Mouse (Mus musculus) hindbrain, embryonic 15.5 days (tissue): ENCODE data around the gene Onecut3. TPM values are rescaled to one million over a fixed set of nuclear protein-coding genes. Genes with fewer than 3 reads are reported as not detected.
A peak's percentile ranks its signal among the peaks of the same experiment; 100 is the strongest.

Experiments
- ATAC-seq: fragments of 200-750 bp; cut with Nextera tagmentation; 2 replicates; pipeline ENCODE4 v1.8.0; 2017; ENCODE audit warnings: low read depth, moderate number of reproducible peaks, moderate TSS enrichment; ENCODE audit not compliant: low FRiP score
- H3K27ac ChIP-seq: fragments of 300-500 bp; sonication (generic); replicated peaks from 2 replicates; pipeline ENCODE4 v1.5.1; 2015; ENCODE audit warnings: mild to moderate bottlenecking, inconsistent platforms
- H3K27me3 ChIP-seq: fragments of 300-500 bp; sonication (generic); 2 replicates; pipeline ENCODE4 v1.6.1; 2015; ENCODE audit warnings: control low read depth, inconsistent platforms
- H3K36me3 ChIP-seq: fragments of 300-500 bp; sonication (generic); 2 replicates; pipeline ENCODE4 v1.6.1; 2015; ENCODE audit warnings: control low read depth, inconsistent platforms
- H3K4me1 ChIP-seq: fragments of 300-500 bp; sonication (generic); replicated peaks from 2 replicates; pipeline ENCODE4 v1.6.1; 2015; ENCODE audit warnings: control low read depth, inconsistent platforms
- H3K4me2 ChIP-seq: fragments of 300-500 bp; sonication (generic); 2 replicates; pipeline ENCODE4 v1.6.1; 2015; ENCODE audit warnings: moderate library complexity, mild to moderate bottlenecking, inconsistent platforms
- H3K4me3 ChIP-seq: fragments of 300-500 bp; sonication (generic); 2 replicates; pipeline ENCODE4 v1.5.1; 2015; ENCODE audit warnings: mild to moderate bottlenecking, inconsistent platforms
- H3K9ac ChIP-seq: fragments of 300-500 bp; sonication (generic); 2 replicates; pipeline ENCODE4 v1.6.1; 2015; ENCODE audit warnings: inconsistent platforms
- H3K9me3 ChIP-seq: fragments of 300-500 bp; sonication (generic); 2 replicates; pipeline ENCODE4 v1.6.1; 2016; ENCODE audit warnings: control low read depth, inconsistent platforms
- WGBS: fragments of 180-500 bp; shearing (Covaris S2); methylation state at CpG from one replicate; pipeline ENCODE4 v1.1.7; 2015; 5-methylcytosine and 5-hydroxymethylcytosine counted together
- polyA plus RNA-seq: library from polyadenylated mRNA; unstranded; fragments of >200 nt; fragmentation: Nextera tagmentation; extraction: Ambion mirVana; gene quantifications from 2 replicates; pipeline ENCODE4 v1.2.1, GENCODE M21; 2015

The Onecut3 gene
- polyA plus RNA-seq, 1 experiment from 2014 or later: 1.6 TPM

- WGBS: 0% methylated on average over 11 of the region's 11 CpGs
- no peak overlapping the region for H3K4me2 ChIP-seq
- H3K9me3 ChIP-seq: no peaks in the 10 kb centered on the region
- H3K9ac ChIP-seq: no peak overlapping the region
- ATAC-seq: no peak
- no peak overlapping the region for H3K27ac ChIP-seq
- H3K36me3 ChIP-seq: no peaks in the 10 kb centered on the region
- H3K4me1 ChIP-seq: peaks cover 7% of the 10 kb centered on the region; the same call in 1 of the 2 replicates
- H3K27me3 ChIP-seq: peaks cover 65% of the 10 kb centered on the region
- H3K4me3 ChIP-seq: no peak overlapping the region
These were observed 11.6 kb downstream of the Onecut3 start for GRCm38 (mm10) chr10:80506222-80506621.

- H3K4me2 ChIP-seq: peak overlapping the region; percentile 48
- peaks cover 11% of the 10 kb centered on the region; the same call in 1 of the 2 replicates for H3K4me1 ChIP-seq
- no peaks in the 10 kb centered on the region for H3K9me3 ChIP-seq
- no peaks in the 10 kb centered on the region for H3K36me3 ChIP-seq
- no peak overlapping the region for H3K27ac ChIP-seq
- peaks cover 41% of the 10 kb centered on the region for H3K27me3 ChIP-seq
- peak overlapping the region; percentile 21 for H3K4me3 ChIP-seq
- 8% methylated on average over 20 of the region's 20 CpGs for WGBS
- peak; percentile 65; the same call in 1 of the 2 replicates for ATAC-seq
- no peak overlapping the region for H3K9ac ChIP-seq
These were observed 15.0 kb downstream of the Onecut3 start for GRCm38 (mm10) chr10:80509412-80510272.

- ATAC-seq: no peak
- Histone ChIP-seq H3K27me3 (peaks cover 37% of the 10 kb centered on the region), H3K9me3 (no peaks in the 10 kb centered on the region), H3K4me1 (peaks cover 11% of the 10 kb centered on the region; the same call in 1 of the 2 replicates), H3K9ac (no peak overlapping the region), H3K27ac (no peak overlapping the region), H3K36me3 (no peaks in the 10 kb centered on the region), H3K4me3 (no peak overlapping the region), H3K4me2 (no peak overlapping the region)
- WGBS: 53% methylated on average over 10 of the region's 10 CpGs
These were observed 15.6 kb downstream of the Onecut3 start for GRCm38 (mm10) chr10:80510273-80510660.

- H3K4me3 ChIP-seq: peak overlapping the region; percentile 3
- H3K9ac ChIP-seq: no peak overlapping the region
- H3K27me3 ChIP-seq: peaks cover 16% of the 10 kb centered on the region
- ATAC-seq: no peak
- peaks cover 11% of the 10 kb centered on the region; the same call in 1 of the 2 replicates for H3K4me1 ChIP-seq
- no peak overlapping the region for H3K27ac ChIP-seq
- peak overlapping the region; percentile 35 for H3K4me2 ChIP-seq
- WGBS: 7% methylated on average over 19 of the region's 19 CpGs
- no peaks in the 10 kb centered on the region for H3K36me3 ChIP-seq
- no peaks in the 10 kb centered on the region for H3K9me3 ChIP-seq
These were observed 19.1 kb downstream of the Onecut3 start for GRCm38 (mm10) chr10:80513739-80514138.

GRCm38 (mm10) chr10:80519287-80519686, 24.7 kb downstream of the Onecut3 start:
- 89% methylated on average over 2 of the region's 2 CpGs for WGBS
- Histone ChIP-seq H3K4me3 (no peak overlapping the region), H3K27ac (no peak overlapping the region), H3K4me2 (no peak overlapping the region), H3K4me1 (no peaks in the 10 kb centered on the region), H3K27me3 (no peaks in the 10 kb centered on the region), H3K36me3 (no peaks in the 10 kb centered on the region), H3K9ac (no peak overlapping the region), H3K9me3 (no peaks in the 10 kb centered on the region)
- ATAC-seq: no peak

- H3K9me3 ChIP-seq: no peaks in the 10 kb centered on the region
- no peaks in the 10 kb centered on the region; the same call in 1 of the 2 replicates for H3K4me1 ChIP-seq
- H3K4me3 ChIP-seq: no peak overlapping the region
- no peaks in the 10 kb centered on the region for H3K27me3 ChIP-seq
- no peak overlapping the region for H3K9ac ChIP-seq
- no peak for ATAC-seq
- H3K4me2 ChIP-seq: no peak overlapping the region
- WGBS: 89% methylated on average over 7 of the region's 7 CpGs
- H3K27ac ChIP-seq: no peak overlapping the region
- H3K36me3 ChIP-seq: no peaks in the 10 kb centered on the region
These were observed 28.7 kb downstream of the Onecut3 start for GRCm38 (mm10) chr10:80523299-80523698.

- no peaks in the 10 kb centered on the region for H3K27me3 ChIP-seq
- peak overlapping the region; percentile 48 for H3K4me2 ChIP-seq
- H3K36me3 ChIP-seq: no peaks in the 10 kb centered on the region
- 28% methylated on average over 9 of the region's 9 CpGs for WGBS
- no peaks in the 10 kb centered on the region for H3K9me3 ChIP-seq
- peak overlapping the region; percentile 23 for H3K4me3 ChIP-seq
- H3K27ac ChIP-seq: no peak overlapping the region
- H3K4me1 ChIP-seq: no peaks in the 10 kb centered on the region; the same call in 1 of the 2 replicates
- H3K9ac ChIP-seq: 0 out of 2 replicates have a peak overlapping the region, but pooled peaks have one; percentile 13
- peak; percentile 88 for ATAC-seq
These were observed 31.5 kb downstream of the Onecut3 start for GRCm38 (mm10) chr10:80526172-80526571.

- no peak overlapping the region for H3K4me3 ChIP-seq
- H3K4me1 ChIP-seq: 0 out of 2 replicates have a peak, but pooled peaks cover 5% of the 10 kb centered on the region
- no peaks in the 10 kb centered on the region for H3K36me3 ChIP-seq
- no peak overlapping the region for H3K9ac ChIP-seq
- whole genome bisulfite sequencing: 83% methylated on average over 11 of the region's 11 CpGs
- ATAC-seq: no peak
- H3K4me2 ChIP-seq: no peak overlapping the region
- H3K27ac ChIP-seq: no peak overlapping the region
- H3K9me3 ChIP-seq: no peaks in the 10 kb centered on the region
- H3K27me3 ChIP-seq: peaks cover 19% of the 10 kb centered on the region
These were observed 38.1 kb downstream of the Onecut3 start for GRCm38 (mm10) chr10:80532783-80533182.

- Histone ChIP-seq H3K4me3 (no peak overlapping the region), H3K9me3 (no peaks in the 10 kb centered on the region), H3K9ac (no peak overlapping the region), H3K4me2 (no peak overlapping the region), H3K36me3 (no peaks in the 10 kb centered on the region), H3K27me3 (peaks cover 27% of the 10 kb centered on the region), H3K27ac (no peak overlapping the region), H3K4me1 (peaks cover 6% of the 10 kb centered on the region)
- 14% methylated on average over 7 of the region's 7 CpGs for WGBS
- ATAC-seq: peak; percentile 21; the same call in 1 of the 2 replicates
These were observed 39.1 kb downstream of the Onecut3 start for GRCm38 (mm10) chr10:80533704-80534103.

GRCm38 (mm10) chr10:80535071-80535470, 40.4 kb downstream of the Onecut3 start:
- Histone ChIP-seq H3K27me3 (peaks cover 31% of the 10 kb centered on the region), H3K4me2 (peak overlapping the region; percentile 29; the same call in 1 of the 2 replicates), H3K4me1 (peaks cover 11% of the 10 kb centered on the region), H3K9ac (no peak overlapping the region), H3K36me3 (no peaks in the 10 kb centered on the region), H3K27ac (no peak overlapping the region), H3K9me3 (no peaks in the 10 kb centered on the region), H3K4me3 (no peak overlapping the region)
- WGBS: 10% methylated on average over 13 of the region's 14 CpGs
- ATAC-seq: no peak

GRCm38 (mm10) chr10:80535711-80536110, 41.1 kb downstream of the Onecut3 start:
- H3K4me2 ChIP-seq: no peak overlapping the region; the same call in 1 of the 2 replicates
- WGBS: 12% methylated on average over 13 of the region's 13 CpGs

GRCm38 (mm10) chr10:80538180-80538579, 43.5 kb downstream of the Onecut3 start:
- no peak overlapping the region for H3K9ac ChIP-seq
- H3K4me2 ChIP-seq: no peak overlapping the region
- peaks cover 35% of the 10 kb centered on the region for H3K27me3 ChIP-seq
- H3K9me3 ChIP-seq: no peaks in the 10 kb centered on the region
- 65% methylated on average over 5 of the region's 5 CpGs for WGBS
- no peak overlapping the region for H3K27ac ChIP-seq
- H3K4me1 ChIP-seq: peaks cover 11% of the 10 kb centered on the region
- no peak for ATAC-seq
- H3K4me3 ChIP-seq: no peak overlapping the region
- peaks cover 12% of the 10 kb centered on the region; the same call in 1 of the 2 replicates for H3K36me3 ChIP-seq

More at GRCm38 (mm10) chr10:80535711-80536110, 41.1 kb downstream of the Onecut3 start:
- no peak overlapping the region for H3K27ac ChIP-seq
- peaks cover 11% of the 10 kb centered on the region for H3K4me1 ChIP-seq
- ATAC-seq: no peak
- no peak overlapping the region for H3K9ac ChIP-seq
- H3K36me3 ChIP-seq: no peaks in the 10 kb centered on the region
- no peak overlapping the region for H3K4me3 ChIP-seq
- no peaks in the 10 kb centered on the region for H3K9me3 ChIP-seq
- H3K27me3 ChIP-seq: peaks cover 35% of the 10 kb centered on the region
